Mouse (Mus musculus): ENCODE results near the gene Tmem200b.

DNA sequence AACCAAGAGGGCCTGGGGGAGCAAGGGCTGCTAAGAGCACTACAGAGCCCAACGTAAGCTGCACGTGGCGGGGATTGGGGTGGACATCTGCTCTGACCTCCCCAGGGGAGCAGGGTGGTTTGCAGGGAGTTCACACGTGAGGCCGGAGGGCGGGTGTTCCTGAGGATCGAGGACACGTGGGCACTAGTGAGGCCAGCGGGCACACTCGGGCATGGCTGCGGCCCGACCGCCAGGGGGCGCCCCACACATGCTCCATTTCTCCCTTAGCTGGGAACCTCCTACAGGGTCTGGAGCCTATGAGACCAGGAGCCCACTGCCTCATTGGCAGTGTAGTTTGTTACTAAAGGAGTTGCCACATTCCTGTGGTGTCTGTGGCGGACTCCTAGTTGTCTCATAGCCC lies 5.1 kb upstream of the Tmem200b start:
- TF ChIP-seq CTCF (IDR thresholded peaks at IDR 0.05; ENCODE audit: insufficient read depth, low read depth, low read length) (peak; percentile 93), POLR2A (IDR thresholded peaks at IDR 0.05; ENCODE audit: insufficient read depth, low read depth, low read length) (no peak)

Data from olfactory bulb, adult 2 months (tissue).